Mouse (Mus musculus) heart, postnatal 0 days (tissue): ENCODE results near the gene Tmprss11c. TPM values are rescaled to one million over a fixed set of nuclear protein-coding genes. Genes with fewer than 3 reads are reported as not detected.

Source experiments
- ATAC-seq: fragments of 200-750 bp; cut with Nextera tagmentation; 2 replicates; pipeline ENCODE4 v1.8.0; 2017; ENCODE audit warnings: low read depth, moderate number of reproducible peaks, moderate library complexity; ENCODE audit not compliant: insufficient read depth
- DNase-seq: peaks from one replicate; pipeline ENCODE4 v3.0.0-alpha.2; 2016; ENCODE audit warnings: low spot score
- H3K27ac ChIP-seq: fragments of 300-500 bp; sonication (generic); 2 replicates; pipeline ENCODE4 v1.5.1; 2014; ENCODE audit warnings: low read depth, mild to moderate bottlenecking
- H3K27me3 ChIP-seq: fragments of 300-500 bp; sonication (generic); 2 replicates; pipeline ENCODE4 v1.6.1; 2014; ENCODE audit warnings: low read length, mixed read lengths; ENCODE audit not compliant: control insufficient read depth, insufficient read depth
- H3K36me3 ChIP-seq: fragments of 300-500 bp; sonication (generic); replicated peaks from 2 replicates; pipeline ENCODE4 v1.6.1; 2014; ENCODE audit warnings: low read length, mixed read lengths; ENCODE audit not compliant: control insufficient read depth, insufficient read depth
- H3K4me1 ChIP-seq: fragments of 300-500 bp; sonication (generic); 2 replicates; pipeline ENCODE4 v1.6.1; 2014; ENCODE audit warnings: antibody characterized with exemption; ENCODE audit not compliant: control insufficient read depth, insufficient read depth
- H3K4me2 ChIP-seq: fragments of 300-500 bp; sonication (generic); 2 replicates; pipeline ENCODE4 v1.6.1; 2014; ENCODE audit warnings: low read depth, mild to moderate bottlenecking, low read length, moderate library complexity
- H3K4me3 ChIP-seq: fragments of 300-500 bp; sonication (generic); 2 replicates; pipeline ENCODE4 v1.5.1; 2014; ENCODE audit warnings: low read depth, low read length
- H3K9ac ChIP-seq: fragments of 300-500 bp; sonication (generic); replicated peaks from 2 replicates; pipeline ENCODE4 v1.6.1; 2014; ENCODE audit warnings: low read depth, low read length, mixed read lengths
- H3K9me3 ChIP-seq: fragments of 300-500 bp; sonication (generic); replicated peaks from 2 replicates; pipeline ENCODE4 v1.6.1; 2016; ENCODE audit warnings: low read length; ENCODE audit not compliant: control insufficient read depth
- CTCF ChIP-seq: IDR thresholded peaks from 2 replicates; pipeline ENCODE4 v1.5.1; 2016; ENCODE audit warnings: antibody characterized with exemption, control low read depth, low read depth
- EP300 ChIP-seq: IDR thresholded peaks from 2 replicates; pipeline ENCODE4 v1.6.1; 2016; ENCODE audit warnings: antibody characterized with exemption, low read depth
- WGBS: fragments of 180-500 bp; shearing (Covaris S2); extraction: QIAGEN DNeasy Blood & Tissue Kit; methylation state at CpG from one replicate; pipeline ENCODE4 v1.1.7; 2014; 5-methylcytosine and 5-hydroxymethylcytosine counted together
- polyA plus RNA-seq: library from polyadenylated mRNA; unstranded; fragments of >200 nt; fragmentation: Nextera tagmentation; extraction: Ambion mirVana; gene quantifications from 2 replicates; pipeline ENCODE4 v1.2.1, GENCODE M21; 2015
- total RNA-seq: library from RNA; depleted of rRNA; stranded (reverse); fragments of >200 nt; gene quantifications from 2 replicates; pipeline ENCODE4 v1.2.3, GENCODE M21; 2014; ENCODE audit warnings: low replicate concordance

The Tmprss11c gene
- total and polyA plus RNA-seq, 2 experiments from 2014 or later = not detected

- no peak overlapping the region for H3K27ac ChIP-seq
- no peak overlapping the region for H3K9ac ChIP-seq
- no peak overlapping the region for H3K4me3 ChIP-seq
- no peak overlapping the region for H3K4me2 ChIP-seq
- WGBS = 40% methylated on average over 1 of the region's 1 CpGs
- no peak for TF ChIP-seq CTCF
- no peak for TF ChIP-seq EP300
- H3K4me1 ChIP-seq = no peaks in the 10 kb centered on the region
- H3K36me3 ChIP-seq = no peaks in the 10 kb centered on the region
- H3K27me3 ChIP-seq = no peaks in the 10 kb centered on the region
- ATAC-seq = no peak
- DNase-seq = no peak
- no peaks in the 10 kb centered on the region for H3K9me3 ChIP-seq
Measured at GRCm38 (mm10) chr5:86244880-86245279, 44.2 kb downstream of the Tmprss11c start.

- Histone ChIP-seq H3K9me3 (no peaks in the 10 kb centered on the region), H3K9ac (no peak overlapping the region), H3K4me3 (no peak overlapping the region), H3K27ac (no peak overlapping the region), H3K27me3 (no peaks in the 10 kb centered on the region), H3K4me1 (no peaks in the 10 kb centered on the region), H3K36me3 (no peaks in the 10 kb centered on the region), H3K4me2 (no peak overlapping the region)
- WGBS = 62% methylated on average over 3 of the region's 3 CpGs
- ATAC-seq (no peak), DNase-seq (no peak)
- TF ChIP-seq CTCF (no peak), EP300 (no peak)
Measured at GRCm38 (mm10) chr5:86244275-86244674, 44.8 kb downstream of the Tmprss11c start.

- Histone ChIP-seq H3K4me2 (no peak overlapping the region), H3K27ac (no peak overlapping the region), H3K4me3 (no peak overlapping the region), H3K9me3 (no peaks in the 10 kb centered on the region), H3K9ac (no peak overlapping the region), H3K4me1 (no peaks in the 10 kb centered on the region), H3K36me3 (no peaks in the 10 kb centered on the region), H3K27me3 (no peaks in the 10 kb centered on the region)
- DNase-seq (no peak), ATAC-seq (no peak)
- WGBS = 76% methylated on average over 5 of the region's 5 CpGs
- TF ChIP-seq EP300 = no peak
- TF ChIP-seq CTCF = no peak
Measured at GRCm38 (mm10) chr5:86227156-86227853, 61.8 kb downstream of the Tmprss11c start.

DNA sequence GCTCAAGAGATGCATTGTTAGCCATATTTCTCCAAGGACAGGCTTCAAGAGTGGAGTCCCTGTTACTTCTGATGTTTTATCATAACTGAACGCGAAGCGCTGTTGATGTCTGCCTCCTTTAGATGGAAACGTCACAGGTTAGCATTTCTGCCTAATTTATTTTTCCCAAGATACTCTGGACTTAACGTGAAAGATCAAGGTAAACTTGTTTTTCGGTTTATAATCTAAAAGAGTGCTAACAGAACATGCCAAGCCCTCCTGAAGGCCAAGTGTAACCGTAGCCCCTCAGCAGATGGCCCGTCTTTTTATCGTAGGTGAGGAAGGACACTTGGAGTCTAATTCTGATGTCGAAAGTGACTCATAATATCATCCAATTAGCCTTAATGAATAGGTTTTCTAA lies 91.3 kb downstream of the Tmprss11c start, which contains the start of gene Gnrhr:
Gnrhr (minus strand) TSS at position 101 of the 400 bp plus-strand sequence.
- Histone ChIP-seq H3K9ac (no peak within 1 kb of the TSS), H3K27ac (no peak within 1 kb of the TSS), H3K9me3 (no peaks in the 10 kb centered on the region), H3K27me3 (no peaks in the 10 kb centered on the region), H3K36me3 (no peaks in the 10 kb centered on the region), H3K4me2 (no peak within 1 kb of the TSS), H3K4me3 (no peak within 1 kb of the TSS), H3K4me1 (no peaks in the 10 kb centered on the region)
- 81% methylated on average over 10 of the region's 10 CpGs for WGBS
- ATAC-seq = no peak
- no peak for TF ChIP-seq CTCF
- no peak for TF ChIP-seq EP300
- DNase-seq = no peak

GRCm38 (mm10) chr5:86191356-86191755 lies 97.8 kb downstream of the Tmprss11c start:
- no peak for ATAC-seq
- no peak overlapping the region for H3K9ac ChIP-seq
- H3K4me3 ChIP-seq = no peak overlapping the region
- no peaks in the 10 kb centered on the region for H3K4me1 ChIP-seq
- H3K27me3 ChIP-seq = no peaks in the 10 kb centered on the region
- H3K36me3 ChIP-seq = no peaks in the 10 kb centered on the region
- no peak overlapping the region for H3K27ac ChIP-seq
- no peak overlapping the region for H3K4me2 ChIP-seq
- no peaks in the 10 kb centered on the region for H3K9me3 ChIP-seq
- DNase-seq = peak; percentile 59
- 10% methylated on average over 4 of the region's 4 CpGs for WGBS
- peak; percentile 73 for TF ChIP-seq CTCF
- TF ChIP-seq EP300 = no peak

GRCm38 (mm10) chr5:86190770-86191169 lies 98.3 kb downstream of the Tmprss11c start:
- H3K9ac ChIP-seq = no peak overlapping the region
- no peaks in the 10 kb centered on the region for H3K9me3 ChIP-seq
- H3K4me3 ChIP-seq = no peak overlapping the region
- H3K27me3 ChIP-seq = no peaks in the 10 kb centered on the region
- no peak overlapping the region for H3K27ac ChIP-seq
- no peak overlapping the region for H3K4me2 ChIP-seq
- ATAC-seq (no peak), DNase-seq (no peak)
- WGBS = 22% methylated on average over 5 of the region's 5 CpGs
- H3K36me3 ChIP-seq = no peaks in the 10 kb centered on the region
- H3K4me1 ChIP-seq = no peaks in the 10 kb centered on the region
- TF ChIP-seq EP300 = no peak
- peak; percentile 57 for TF ChIP-seq CTCF
